Mouse (Mus musculus): ENCODE data around the gene Pqlc3.

The Pqlc3 gene

DNA sequence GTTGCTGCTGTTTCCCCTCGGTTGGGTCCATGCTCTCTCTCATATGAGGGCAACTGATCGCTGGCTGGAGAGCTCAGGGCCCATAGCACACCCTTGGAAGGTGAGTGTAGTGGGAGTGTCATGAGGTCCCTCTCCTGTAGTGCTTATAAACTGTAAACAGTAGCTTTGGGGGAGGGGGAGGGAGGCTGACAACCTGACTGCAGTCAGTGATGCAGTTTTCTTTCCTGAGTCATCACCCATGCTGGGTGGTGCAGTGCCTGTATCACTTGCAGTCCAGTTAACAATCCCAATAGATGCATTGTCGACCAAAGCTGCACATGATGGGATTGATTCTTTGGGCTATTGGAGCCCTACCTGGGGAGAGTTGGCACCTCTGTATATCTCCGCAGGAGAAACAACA is 1.0 kb upstream of the Pqlc3 start:
- no peak for DNase-seq

DNA sequence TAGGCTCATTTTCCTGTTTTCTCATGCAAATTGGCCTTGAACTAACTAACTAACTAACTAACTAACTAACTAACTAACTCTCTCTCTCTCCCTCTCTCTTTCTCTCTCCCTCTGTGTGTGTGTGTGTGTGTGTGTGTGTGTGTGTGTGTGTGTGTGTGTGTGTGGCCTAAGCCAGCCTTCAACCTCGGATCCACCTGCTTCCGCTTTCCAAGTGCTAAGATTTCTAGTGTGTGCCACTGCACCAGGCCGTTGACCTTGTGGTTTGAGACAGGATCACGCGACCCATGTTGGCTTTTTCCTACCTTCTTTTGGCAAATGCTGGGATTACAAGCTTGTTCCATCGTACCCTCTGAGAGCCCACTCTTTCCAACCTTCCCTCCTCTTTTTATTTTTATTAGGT is 420 bp upstream of the Pqlc3 start:
- no peak for DNase-seq

- DNase-seq = no peak
These were observed 1.1 kb downstream of the Pqlc3 start for GRCm38 (mm10) chr12:16999146-16999545.

DNA sequence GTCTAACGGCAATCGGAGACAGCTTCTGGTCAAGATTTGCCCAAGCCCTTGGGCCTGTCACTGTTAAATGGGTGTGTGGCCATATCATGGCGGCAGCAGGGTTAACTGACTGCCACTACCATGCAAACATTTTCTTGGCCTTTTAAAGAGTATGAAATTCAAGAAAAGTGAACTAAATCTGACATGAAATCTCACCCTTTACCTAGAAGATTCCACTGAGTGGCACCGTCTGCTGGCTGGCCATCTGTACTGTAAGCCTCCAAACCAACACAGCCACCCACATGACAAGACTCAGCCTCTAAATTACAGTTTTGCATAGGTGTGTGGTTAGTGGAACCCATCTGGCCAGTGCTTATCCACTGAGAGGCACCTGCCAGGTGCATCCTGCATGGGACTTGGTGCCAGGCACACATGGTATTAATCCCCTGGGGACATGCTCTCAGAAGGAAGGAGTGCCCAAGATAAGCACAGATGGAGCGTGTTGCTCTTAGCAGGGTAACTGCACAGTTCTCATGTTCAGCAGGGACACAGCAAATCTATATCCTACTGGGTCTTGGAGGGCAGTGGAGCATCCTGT is 3.2 kb downstream of the Pqlc3 start:
- DNase-seq = no peak

DNA sequence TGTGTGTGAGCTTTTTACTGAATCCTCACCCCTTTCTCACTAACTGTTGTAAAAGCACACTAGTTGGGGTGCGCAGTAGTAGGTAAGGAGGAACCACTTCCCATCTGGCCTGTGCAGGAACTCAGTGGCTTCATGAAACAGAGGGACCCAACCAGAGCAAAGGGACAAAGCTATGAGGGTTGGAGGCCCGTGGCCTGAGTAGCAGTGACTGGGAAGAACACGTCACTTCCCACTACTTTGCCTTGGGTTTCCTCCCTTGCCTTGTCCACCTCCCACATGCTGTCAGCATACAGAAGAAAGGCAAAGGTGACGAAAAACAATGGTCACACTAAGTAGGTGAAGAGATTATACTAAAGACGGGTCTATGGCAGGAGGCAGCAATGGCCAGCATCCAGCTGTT is 3.9 kb downstream of the Pqlc3 start:
- DNase-seq = no peak

DNA sequence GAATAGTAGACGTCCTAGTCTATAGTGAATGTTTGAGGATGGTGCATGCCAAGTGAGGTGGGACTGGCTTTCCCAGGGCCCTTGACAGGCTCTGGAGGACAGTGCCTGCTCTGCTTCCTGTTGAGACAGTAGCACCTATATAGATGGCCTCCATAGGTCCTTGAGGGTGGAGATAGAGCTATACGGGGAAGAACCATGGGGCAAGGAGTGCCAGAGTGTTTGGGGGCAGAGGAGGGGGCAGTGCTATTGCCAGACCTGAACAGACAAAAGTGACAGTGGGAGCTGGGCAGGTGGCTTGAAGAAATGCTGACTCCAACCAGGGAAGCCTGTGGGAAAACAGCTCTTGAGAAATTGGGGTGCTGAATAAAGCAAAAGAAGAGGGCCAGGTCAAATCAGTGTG is 5.9 kb downstream of the Pqlc3 start:
- DNase-seq = no peak

- DNase-seq = no peak
These were observed 7.9 kb downstream of the Pqlc3 start for GRCm38 (mm10) chr12:16992355-16992754.

GRCm38 (mm10) chr12:16991376-16991775 is 8.8 kb downstream of the Pqlc3 start:
- no peak for DNase-seq

- no peak for DNase-seq
These were observed 14.4 kb downstream of the Pqlc3 start for GRCm38 (mm10) chr12:16985778-16986177.

- no peak for DNase-seq
These were observed 23.1 kb downstream of the Pqlc3 start for GRCm38 (mm10) chr12:16977120-16977519.

DNA sequence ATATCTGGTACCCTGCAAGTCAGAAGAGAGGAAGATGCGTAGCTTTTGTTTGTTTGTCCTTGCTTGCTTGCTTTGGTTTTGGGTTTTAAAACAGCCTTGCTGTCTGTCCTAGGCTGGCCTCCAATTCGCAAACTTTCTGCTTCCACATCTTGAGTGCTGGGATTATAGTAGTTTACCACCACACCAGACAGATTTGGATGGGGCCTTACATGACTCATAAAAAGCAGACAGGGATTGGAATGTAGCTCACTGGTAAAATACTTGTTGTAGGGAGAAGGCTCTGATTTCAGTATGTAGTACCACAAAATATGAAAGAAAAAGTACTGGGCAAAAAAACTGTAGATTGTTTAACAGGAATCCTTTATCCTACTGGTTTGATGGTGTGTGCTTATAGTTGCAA is 33.4 kb downstream of the Pqlc3 start:
- no peak for DNase-seq

- DNase-seq = no peak
These were observed 36.9 kb downstream of the Pqlc3 start for GRCm38 (mm10) chr12:16963354-16963753.

DNA sequence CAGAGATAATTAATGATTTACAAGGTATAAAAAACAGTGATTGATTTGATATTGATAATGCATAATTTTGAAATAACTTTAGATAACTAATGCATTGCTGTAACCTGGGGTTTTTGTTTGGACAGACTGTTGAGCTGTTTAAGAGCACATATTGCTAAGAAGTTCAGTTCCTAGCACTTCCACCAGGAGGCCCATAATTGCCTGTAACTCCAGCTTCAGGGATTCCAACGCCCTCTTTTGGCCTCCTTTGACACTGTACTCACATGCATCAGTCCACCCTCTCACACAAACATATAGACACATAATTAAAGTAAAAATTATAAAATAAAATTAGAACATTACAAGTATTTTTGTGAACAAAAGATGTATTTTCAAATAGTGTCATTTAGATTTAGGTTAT is 41.4 kb downstream of the Pqlc3 start:
- peak in 1 of 2 experiments; percentile 7 for DNase-seq

DNA sequence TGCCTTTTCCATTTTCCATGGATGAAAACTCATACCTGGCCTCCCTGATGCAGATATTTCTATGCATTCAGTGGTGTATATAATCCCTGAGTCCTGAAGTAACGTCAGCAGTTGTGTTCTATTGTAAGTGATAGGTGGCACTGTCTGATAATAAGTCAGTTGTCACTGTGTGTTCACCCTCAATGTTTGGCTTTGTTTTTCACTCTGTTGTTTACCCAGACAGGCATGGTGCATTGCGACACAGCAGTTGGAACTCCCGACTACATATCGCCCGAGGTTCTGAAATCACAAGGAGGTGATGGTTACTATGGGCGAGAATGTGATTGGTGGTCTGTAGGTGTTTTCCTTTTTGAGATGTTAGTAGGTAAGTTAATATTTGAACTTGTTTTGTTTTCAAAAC is 52.0 kb downstream of the Pqlc3 start:
- no peak for DNase-seq

DNA sequence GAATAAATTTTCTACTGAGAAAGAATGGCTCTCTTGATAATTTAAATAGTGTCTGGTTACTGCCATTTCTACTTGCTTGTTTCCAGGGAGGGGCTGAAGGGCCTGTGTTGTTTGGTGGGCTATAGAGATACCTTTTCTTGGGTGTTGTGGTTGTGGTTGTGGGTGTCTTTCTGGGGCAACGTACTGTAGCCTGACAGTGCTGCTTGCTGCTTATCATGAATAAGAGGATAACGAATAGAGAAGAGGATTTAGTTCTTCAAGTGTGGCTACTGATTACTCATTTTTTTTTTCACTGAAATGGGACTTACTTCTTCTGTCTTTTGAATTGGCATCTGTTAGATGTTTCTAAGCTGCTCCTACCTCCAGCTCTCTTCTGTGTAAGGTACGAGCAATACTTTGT is 58.2 kb downstream of the Pqlc3 start:
- DNase-seq = no peak
